Mouse (Mus musculus) retina, embryonic 14.5 days (tissue): ENCODE data around the gene Snx29.

Experiments used
- DNase-seq: peaks from one replicate; pipeline ENCODE4 v3.0.0-alpha.2; 2015; ENCODE audit warnings: low spot score

Snx29 gene

DNA sequence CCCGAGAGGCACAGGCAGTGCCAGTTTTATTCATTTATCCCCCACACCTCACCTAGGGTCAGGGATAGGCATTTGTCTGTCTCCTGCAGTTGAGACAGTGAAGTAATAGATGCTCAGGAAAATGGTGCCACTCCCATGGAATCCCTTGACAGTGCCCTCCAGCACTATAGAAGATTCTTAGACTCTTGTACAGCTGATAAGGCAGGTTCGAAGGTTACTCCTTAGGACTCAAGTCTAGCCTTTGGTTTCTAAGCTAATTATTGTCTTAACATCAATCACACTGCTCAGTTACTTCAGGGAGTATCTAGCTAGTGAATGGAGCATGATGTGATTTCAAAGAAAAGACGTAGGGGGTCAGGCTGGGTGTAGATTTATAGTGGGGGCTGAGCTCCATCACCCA, 273.9 kb downstream of the Snx29 start:
- DNase-seq, result no peak

DNA sequence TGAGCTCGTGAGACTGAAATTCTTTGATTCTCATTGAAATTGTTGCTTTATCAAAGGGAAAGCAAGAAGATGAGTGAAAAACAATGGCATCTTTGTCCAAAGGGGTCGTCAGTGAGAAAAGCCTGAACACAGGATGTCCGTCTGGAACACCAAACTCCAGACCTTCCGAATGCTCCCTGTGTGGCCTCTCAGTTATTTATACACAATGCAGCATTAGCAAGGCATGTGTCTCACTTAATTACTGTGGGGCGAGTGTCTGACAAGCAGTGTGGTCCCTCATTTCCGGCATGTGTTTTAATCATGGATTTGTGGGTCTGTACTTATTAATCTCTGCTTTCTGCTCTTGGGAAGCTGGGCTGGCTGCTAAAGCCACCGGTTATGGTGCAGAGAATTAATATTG, 275.1 kb downstream of the Snx29 start:
- DNase-seq, result peak; percentile 69

DNA sequence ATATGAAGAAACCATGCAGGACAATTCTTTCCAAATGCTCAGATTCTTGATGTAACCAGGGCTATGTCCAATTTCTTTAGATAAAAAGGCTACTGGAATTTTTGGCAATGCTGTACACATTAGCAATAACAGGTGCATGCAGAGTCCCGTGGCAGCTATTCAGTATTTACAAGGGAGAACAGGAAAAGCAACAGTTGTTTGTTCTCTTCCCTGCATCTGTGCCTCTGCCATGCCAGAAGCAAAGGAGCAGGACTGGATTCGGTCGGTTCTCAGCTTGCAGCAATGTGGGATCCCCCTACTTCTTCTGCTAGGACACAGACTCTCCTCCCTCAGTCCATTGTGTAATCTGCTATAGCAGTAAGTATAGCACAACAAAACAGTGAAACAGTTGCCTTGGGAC, 276.8 kb downstream of the Snx29 start:
- DNase-seq, result no peak

DNA sequence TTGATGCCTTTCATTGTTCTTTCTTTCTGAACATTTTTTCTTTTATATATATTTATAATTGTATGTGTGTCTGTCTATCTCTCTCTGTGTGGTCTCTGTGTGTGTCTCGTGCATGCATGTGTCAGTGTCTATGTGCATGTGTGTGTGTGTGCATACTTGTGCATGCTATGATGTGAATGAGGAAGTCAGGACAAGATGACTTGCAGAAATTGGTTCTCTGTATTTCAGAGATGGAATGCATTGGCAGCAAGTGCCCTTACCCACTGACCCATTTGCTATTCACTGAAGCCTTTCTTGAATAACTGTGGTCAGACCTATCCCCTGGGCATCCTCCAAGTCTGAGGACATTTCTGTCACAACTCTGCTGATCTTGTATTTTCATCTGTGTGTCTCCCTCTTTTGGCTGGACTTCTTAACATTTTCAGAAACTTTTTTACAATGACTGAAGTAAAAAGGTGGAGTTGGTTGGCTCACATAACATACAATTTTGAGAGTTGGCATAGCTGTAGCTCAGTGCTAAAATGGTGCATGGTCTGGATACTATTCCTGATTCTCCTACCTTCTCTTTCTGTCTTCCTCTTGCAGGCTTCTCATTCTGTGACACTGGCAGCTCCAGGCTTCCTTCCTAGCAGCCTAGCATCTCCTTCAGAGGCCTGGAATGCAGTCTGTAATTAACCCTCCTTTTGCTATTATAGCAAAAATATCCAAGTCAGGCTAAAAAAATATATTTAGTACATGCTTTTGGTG, 278.8 kb downstream of the Snx29 start:
- DNase-seq, result no peak

DNA sequence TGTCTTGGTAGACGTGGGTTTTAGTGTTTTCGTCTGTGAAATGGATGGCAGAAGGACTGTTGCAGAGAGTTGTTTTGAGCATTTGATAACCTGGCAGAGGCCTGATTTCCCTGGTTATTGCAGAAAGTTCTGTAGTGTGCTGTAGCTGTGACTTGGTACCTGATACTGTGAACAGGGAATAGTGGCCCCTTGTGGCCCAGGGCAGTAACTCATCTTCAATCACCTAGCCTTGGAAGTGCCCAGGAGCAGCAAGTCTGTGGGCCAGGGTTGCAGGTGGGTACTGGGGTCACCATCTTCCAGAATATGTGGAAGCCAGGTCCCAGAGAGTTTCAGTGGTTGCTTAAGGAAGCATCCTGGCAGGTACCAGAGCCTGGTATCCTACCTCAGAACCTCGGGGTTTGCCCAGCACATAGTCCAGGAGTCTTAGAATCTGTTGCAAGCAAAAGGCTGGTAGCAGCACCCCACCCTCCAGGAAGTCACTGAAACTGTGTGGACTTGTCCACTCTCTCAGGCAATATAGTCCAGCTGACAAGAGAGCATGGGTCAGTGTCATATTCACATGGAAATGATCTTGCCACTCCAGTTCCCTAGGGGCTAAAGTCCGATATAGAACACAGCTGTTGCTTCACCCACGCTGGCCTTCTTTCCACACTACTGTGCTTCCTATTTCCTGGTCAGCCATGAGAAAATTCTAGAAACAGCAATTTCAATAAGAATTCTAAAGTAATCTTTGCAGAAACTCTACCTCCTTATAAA, 281.1 kb downstream of the Snx29 start:
- DNase-seq, result peak; percentile 44

DNA sequence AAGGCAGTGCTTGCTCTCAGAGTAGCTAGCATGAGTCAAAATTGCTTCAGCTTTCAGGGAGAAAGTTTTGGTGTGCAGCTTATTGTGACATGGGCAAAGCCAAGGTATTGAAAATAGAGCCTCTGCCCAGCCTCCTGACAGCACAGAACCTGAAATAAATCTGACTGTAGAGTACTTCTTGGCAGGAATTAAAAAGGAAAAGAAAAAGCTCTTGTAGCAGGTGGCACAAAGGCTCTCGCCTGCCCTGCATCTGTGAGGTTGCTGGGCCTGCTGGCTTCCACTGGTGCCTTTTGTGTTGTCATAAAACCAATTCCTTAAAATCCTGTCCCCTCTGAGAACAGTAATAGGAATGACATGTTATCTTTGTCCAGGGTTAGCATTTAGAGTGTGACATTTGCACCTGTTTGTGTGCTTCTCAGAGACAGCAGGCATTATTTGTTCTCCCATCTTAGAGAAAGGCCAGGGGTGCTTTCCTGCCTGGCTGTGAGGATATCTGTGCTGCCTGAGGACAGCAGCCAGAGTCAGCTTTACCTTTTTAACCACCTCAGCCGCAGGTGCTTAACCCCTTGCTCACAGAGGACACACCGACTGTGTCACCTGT, 289.9 kb downstream of the Snx29 start:
- DNase-seq, result no peak

DNA sequence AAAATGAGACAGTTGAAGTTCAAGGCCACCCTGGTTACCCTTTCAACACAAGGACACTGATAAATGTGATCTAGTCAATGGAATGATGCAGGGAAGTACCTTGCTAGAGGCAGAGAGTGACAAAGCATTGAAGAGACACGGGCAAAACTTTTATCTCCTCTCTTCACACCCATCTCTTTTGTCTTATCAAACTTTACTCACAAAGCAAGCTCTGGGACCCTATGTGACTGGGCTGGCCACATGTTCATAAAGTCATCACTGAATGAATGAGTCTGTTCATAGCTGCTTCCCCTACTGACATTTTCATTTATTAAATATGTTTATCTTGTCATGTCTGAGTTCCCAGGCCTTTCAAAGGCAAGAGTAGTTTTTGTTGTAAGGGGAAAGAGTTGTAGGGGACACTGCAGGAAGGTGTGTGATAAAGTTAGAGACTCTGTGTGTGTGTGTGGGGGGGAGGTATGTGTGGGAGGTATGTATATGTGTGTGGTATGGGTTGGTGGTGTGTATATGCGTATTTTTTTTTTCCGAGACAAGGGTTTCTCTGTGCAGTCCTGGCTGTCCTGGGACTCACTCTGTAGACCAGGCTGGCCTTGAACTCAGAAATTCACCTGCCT, 291.8 kb downstream of the Snx29 start:
- no peak for DNase-seq

DNA sequence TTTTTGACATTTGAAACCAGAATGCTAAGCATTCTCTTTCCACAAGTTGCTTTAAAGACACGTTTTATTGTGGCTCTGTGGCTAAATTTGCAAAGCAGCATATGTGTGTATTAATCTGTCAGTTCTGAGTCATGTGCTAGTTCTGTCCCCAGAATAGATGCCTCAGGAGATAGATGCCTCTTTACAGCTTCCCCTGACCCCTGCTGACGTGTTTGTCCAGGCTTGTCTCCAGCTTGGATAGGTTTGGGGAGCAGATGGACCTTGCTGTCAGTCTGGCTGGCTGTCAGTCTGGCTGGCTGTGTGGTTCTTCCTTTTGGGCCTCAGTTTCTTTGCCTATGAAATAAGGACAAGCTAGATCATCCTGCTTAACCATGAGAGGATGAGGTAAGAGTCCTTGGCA, 292.9 kb downstream of the Snx29 start:
- DNase-seq, result no peak

DNA sequence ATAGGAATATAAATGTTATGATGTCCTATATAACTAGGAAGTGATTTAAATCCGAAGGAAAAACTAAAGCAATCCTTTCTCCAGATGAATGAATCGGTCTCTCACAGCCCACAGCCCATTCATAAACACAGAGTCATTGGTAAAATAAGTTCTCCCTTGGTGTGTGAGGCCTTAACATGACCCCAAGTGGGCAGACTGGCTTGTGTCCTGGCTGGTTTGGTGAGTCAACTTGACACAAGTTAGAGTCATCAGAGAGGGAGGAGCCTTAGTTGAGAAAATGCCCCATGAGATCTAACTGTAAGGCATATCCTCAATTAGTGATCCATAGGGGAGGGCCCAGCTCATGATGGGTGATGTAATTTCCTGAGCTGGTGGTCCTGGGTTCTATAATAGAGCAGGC, 297.2 kb downstream of the Snx29 start:
- no peak for DNase-seq

DNA sequence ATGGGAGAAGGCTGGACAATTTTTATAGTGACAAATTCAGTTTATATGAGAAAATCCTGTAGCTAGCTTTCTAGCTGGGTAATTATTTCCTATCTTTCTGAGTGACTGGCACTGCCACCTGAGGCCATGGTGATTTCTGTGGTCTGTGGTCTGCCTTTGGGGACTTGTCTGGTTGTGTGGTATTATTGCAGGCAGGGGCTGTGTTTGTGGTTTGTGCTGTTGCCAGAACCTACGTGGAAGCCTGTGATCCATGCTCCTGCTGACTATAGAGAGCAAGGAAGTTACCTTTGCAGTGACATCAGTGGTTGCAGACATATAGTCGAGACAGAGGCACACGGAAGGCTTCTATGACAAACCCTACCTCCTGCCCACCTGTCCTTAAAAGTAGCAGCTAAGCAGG, 298.3 kb downstream of the Snx29 start:
- no peak for DNase-seq

DNA sequence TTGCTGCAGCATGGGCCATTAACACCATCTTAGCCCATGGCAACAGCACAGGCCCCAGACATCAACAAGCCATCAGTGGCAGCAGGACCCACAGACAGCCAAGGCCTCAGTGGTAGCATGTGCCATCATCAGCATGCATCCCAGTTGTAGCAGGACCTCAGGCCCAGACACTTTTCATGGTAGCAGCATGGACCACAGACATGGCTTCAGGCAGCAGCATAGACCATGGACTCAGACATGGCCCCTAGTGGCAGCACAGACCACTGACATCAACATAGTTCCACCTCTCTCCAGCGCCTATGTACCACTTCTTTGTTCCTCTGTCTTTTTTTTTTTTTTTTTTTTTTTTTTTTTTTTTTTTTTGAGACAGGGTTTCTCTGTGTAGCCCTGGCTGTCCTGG, 299.0 kb downstream of the Snx29 start:
- no peak for DNase-seq

DNA sequence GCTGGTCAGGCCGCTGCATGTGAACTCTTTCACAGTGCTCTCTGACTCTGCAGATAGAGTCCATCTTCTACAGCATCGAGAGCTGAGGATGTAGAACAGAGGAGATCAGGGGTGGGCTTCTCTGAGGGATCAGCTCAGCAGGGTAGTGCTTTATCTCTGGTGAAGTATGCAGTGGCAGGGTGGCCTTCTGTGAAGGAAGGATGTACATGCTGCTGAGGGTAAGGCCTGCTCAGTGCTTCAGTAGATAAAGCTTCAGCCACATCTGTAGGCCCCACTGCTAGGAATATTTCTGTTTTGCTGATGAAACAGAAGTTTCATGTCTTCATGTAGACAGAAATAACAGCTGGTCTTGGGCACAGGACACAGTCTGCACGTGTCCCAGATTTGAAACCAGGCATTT, 300.3 kb downstream of the Snx29 start:
- no peak for DNase-seq

DNA sequence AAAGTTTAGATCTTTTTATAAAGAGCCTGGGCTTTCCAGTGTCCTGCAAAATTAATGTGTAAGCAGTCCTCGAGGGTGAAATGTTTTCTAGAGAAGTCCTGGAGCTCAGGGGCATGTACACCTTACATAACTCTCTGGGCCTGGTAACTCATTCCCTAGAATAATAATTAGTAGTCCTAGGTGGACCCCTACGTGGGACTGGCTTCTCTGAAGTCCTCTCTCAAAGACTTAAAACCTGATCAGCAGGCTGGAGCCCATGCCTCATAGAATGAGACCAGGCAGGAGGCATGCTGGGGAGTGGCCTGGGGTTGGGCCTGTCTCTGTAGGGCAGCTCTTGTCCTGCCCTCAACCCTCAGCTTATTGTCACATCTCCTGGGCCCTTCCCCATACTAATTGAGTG, 301.4 kb downstream of the Snx29 start:
- no peak for DNase-seq

DNA sequence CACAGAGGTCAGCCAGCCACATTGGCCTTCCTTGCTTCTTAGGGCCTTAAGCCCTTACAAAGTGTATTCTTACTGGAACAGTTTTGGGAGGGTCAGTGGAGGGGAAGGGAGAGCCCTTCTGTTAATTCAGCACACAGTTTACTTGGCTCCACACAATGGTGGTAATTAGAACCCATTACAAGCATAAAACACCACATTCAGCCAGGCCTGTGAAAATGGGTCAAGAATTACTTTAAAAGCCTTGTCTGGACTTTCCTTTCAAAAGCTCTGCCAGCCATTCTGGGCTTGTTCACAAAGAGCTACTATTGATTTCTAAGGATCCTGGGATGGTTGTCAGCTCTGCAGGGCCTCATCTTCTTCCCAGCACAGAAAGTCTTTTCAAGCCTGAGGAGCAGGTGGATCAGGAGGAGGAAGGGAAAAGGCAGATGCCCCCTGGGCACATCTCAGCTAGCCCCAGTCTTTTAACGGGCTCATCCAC, 303.3 kb downstream of the Snx29 start:
- no peak for DNase-seq

DNA sequence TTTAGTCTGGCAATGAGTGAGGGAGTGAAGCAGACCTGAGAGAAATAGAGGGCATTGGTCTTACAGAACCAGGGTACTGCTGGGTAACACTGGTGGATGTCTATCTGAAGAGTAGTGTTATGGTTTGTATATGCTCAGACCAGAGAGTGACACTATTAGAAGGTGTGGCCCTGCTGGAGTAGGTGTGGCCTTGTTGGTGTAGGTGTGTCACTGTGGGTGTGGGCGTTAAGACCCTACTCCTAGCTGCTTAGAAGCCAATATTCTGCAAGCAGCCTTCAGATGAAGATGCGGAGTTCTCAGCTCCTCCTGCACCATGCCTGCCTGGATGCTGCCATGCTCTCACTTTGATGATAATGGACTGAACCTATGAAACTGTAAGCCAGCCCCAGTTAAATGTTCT, 303.9 kb downstream of the Snx29 start:
- DNase-seq, result no peak

DNA sequence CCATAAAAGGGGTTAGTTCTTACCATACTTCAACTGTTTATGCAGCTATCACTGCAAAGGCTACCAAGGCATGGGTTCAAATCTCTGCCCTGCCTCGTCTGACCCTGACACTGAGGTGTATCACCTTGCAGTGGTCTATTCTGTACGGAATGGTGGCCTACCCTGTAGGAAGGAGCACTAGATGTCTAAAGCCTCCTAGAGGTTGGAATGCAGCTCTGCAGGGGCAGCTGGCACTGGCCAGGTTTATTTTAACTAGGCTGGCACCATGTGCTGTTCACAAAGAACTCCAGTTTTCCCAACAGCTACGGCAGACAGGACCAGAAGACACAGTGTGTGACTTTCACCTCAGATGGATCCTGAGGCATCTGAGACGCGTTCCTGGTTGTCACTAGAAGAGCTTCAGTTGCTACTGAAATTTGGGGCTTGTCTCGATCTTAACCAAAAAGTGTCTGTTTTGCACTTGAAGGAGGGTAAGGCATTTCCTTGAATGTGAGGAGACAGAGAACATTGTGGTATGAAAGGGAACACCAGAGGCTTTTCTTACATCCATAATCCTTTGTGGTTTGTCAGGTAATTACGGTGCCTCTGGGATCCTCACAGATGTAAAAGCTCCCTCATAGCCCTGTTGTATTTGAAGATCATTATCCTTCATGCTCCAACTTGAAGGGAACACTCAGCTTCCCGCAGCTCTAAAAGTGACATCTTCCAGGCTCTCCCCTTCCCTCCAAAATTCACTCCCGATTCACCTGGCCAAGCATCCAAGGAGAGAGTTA, 305.3 kb downstream of the Snx29 start:
- DNase-seq, result no peak

DNA sequence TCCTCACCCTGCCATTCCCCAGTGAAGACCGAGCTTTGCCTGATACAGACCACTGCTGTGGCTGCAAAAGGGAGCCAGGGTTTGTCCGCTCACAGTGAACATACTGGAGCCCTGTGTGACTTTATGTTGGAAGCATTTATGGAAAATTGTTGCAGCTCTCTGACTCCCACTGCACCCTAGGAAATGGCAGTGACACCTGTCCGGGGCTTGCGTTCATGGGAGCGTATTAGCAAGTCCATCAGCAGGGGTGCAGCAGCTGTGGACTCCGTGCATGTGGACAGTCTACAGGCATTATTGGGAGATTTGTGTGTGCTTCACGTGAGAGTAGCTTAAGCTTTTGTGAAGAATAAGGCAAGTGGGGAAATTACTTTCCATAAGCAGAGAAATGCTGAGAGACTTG, 307.0 kb downstream of the Snx29 start:
- DNase-seq, result no peak

DNA sequence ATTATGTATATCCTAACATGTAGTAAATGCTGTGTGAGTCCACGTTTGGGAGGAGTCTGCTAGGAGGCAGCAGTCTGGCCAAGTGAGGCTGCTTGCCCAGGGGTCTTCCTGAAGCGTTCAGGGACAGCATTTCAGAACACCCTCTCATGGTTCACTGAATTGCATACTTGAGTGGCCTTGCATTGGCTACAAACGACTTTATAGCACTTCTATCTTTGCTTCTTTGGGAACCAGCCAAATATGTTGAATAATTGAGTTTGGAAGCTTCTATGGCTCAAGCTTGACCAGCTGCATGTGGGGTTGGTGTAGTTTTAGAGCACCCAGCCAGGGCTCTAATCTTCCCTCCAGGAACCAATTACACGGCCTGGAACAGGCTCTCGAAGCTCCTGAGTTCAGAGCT, 307.8 kb downstream of the Snx29 start:
- DNase-seq, result no peak

DNA sequence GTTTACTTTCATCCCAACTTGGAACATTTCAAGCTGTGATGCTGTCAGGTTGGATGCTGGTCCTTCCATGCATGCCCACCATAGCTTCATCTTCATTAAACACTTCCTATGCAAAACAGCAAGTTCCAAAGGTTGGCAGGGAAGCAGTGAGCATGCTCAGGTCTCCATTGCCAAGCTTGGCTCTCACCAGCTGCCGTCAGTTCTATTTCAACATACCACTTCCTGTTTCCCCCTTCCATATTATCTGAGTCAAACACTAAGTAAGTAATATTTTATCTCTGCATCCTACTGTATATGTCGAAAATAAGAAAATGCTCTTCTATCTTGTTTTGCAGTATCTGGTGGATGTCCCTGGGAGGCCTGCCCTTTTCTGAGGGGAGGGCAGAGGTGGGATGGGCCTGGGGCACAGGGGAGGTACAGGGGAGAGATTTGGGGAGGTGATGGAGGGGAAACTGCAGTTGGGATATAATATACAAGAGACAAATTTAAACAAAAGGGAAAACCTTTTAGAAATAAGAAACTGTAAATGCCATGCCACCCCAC, 309.6 kb downstream of the Snx29 start:
- DNase-seq, result no peak

DNA sequence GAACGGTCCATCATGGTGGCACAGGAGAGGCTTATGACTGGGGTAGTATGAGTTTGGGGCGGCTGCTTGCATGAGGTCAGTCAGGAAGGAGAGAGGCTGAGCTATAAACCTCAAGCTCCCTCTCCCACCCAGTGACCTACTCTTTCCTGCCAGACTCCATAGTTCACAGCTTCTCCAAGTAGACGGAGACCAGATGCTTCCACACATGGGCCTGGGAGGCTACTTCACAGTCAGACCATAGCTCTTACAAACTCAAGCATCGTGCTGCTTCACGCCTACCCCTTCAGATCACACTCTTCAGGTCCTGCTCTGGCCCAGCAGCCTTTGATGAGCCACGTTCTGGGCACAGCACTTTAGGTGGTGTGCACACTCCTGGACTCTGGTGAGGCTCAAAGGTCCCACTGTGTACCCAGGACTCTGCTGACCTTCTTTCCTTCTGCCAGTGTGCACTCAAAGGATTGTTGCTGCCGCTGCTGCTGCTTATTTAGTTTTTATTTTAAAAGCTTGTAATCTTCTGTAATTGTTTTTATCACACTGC, 313.6 kb downstream of the Snx29 start:
- no peak for DNase-seq

DNA sequence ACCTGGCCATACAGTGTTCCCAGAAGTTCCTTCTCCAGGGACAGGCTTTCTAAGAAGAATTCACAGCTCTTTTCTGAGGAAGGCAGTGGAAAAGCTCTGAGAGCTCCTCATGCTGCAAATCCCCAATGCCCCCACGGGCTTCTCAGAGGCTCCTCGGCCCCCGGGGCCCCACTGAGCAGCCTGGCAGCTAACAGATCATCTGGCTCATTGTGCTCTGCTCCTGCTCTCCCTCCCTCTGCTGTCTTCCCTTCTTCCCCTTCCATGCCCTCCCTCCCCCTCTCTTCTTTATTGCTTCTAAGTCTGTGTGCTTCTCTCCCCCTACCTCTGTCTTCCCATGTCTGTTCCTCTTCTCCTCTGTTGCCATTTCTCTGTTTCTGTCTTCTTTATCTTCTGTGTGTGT, 314.2 kb downstream of the Snx29 start:
- DNase-seq, result peak; percentile 41
